Mouse (Mus musculus) T-helper 2 cell (primary cell): ENCODE results near the gene Svs4.
"Not testable (repeated sequence)": the region's sequence is repeated elsewhere in the genome, so short reads cannot be mapped to it uniquely, and the experiment has no call there.

ENCODE experiments used
- in situ Hi-C: fragments of 300-600 bp; cut with MboI, MseI; formaldehyde crosslinking; loops from one replicate; pipeline ENCODE4 v1.15.1; 2025; ENCODE audit warnings: high pct_unique_total_duplicates

Svs4 gene

DNA sequence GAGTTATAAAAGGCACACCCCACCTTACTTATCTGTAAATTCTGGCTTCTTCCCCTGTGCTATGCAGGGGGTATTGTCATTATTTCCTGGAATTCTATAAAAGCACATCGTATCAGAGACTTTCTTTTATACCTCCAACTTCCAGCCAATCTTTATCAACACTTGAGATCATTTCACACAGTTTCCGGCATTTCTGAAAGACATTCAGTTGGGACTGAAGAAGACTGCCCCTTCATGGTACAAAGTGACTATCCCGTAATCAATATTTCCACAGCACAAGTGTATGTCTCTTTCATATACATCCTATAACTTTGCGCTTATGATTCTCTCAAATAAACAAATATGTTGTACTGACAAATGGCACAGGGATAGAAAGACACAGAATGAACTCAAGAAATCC is at the start of gene Svs4:
Gene Svs4 (minus strand): TSS at position 101 of the 400 bp plus-strand sequence.
- in situ Hi-C loops: no loop called here

DNA sequence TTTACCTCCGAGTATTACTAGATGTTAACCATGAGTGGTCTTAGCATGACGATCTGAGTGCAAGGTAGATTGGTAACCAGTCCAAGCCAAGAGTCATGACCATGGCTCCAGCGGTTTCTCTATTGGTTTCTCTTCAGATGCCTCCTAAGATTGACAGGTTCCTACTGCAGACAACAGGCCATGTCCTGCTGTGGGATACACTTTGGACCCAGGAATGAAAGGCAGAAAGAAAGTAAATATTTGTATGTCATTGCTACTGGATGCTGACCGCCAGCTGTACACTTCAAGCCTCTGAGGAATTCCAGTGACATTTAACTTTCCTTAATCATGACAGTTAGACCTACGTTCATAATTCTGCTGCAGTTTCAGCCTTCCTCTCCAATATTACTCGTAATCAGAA is 42.7 kb upstream of the Svs4 start:
- in situ Hi-C loops: no loop called here

DNA sequence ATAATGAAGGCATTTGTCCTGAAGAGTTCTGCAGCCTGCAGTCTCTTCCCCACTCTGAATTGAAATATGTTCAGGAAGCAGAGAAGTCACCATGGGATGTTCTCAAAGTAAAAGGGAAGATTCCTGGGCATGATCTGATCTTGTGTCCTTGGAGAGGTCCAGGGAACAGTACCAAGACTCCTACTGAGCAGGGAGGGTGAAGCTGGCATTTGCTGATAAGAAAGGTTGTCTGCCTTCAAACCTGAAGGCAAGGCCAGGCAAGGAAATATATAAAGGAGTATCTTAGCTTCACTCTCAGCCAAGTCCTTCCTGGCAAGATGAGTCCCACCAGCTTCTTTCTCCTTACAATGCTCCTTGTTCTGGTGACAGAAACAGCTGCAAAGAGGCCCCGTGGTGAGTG is 38.2 kb upstream of the Svs4 start, which contains the start of gene Svs6:
Gene Svs6 (plus strand): TSS at position 301 of the 400 bp plus-strand sequence.
- in situ Hi-C loops: not testable (repeated sequence)

DNA sequence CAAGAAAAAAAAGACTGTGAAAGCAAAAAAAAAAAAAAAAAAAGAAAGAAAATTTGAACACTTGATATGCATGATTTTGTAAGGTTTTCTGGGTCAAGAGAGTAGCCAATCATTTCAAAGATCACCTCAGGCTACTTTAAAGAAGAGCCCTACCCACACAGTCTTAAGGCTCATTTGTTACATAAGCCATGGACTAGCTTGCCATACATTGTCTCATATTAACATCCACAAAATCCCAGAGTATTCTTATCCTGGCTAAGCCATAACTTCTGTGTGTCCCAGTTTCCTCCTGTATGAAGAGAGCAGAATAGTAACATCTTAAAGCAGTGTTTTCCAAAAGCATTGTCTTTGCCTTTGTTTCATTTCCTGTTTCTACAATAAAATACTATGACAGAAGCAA is 37.2 kb upstream of the Svs4 start:
- in situ Hi-C loops: not testable (repeated sequence)

DNA sequence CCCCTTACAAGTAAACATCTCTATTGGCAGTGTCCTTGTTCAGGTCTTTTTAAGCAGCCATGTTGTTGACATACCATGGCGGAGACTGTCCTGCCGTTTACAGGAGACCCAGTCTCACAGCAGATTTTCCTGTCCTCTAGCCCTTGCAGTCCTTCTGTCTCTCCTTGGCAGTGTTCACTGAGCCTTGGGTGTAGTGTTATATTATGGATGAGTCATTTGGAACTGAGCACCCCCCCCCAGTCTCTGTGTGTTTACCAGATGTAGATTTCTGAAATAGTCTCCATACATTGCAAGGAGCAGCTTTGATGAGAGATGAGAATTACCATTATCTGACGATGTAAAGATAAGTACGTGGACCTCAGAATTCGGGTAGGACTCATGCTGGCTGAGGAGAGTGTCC is 34.3 kb upstream of the Svs4 start:
- in situ Hi-C loops: no loop called here

DNA sequence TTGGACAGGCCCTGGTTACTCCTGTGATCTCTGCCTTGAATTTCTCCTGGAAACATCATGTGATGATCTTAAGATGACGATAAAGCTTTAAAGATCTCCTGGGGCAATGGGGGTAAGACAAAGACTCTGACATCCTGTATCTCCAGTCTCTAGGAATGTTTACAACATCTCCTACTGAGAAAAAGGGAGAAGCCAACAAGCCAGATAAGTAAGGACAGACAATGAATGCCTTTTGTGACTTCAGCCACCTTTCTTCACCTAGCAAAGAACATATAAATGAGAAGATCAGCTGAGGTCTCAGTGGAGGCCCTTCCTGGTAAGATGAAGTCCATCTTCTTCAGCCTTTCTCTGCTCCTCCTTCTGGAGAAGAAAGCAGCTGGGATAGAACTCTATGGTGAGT is 10.7 kb upstream of the Svs4 start, which contains the start of gene Svs3a:
Gene Svs3a (plus strand): TSS at position 301 of the 400 bp plus-strand sequence.
- in situ Hi-C loops: not testable (repeated sequence)

DNA sequence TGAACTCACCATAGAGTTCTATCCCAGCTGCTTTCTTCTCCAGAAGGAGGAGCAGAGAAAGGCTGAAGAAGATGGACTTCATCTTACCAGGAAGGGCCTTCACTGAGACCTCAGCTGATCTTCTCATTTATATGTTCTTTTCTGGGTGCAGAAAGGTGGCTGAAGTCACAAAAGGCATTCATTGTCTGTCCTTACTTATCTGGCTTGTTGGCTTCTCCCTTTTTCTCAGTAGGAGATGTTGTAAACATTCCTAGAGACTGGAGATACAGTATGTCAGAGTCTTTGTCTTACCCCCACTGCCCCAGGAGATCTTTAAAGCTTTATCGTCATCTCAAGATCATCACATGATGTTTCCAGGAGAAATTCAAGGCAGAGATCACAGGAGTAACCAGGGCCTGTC is 21.7 kb downstream of the Svs4 start, which contains the start of gene Svs3b:
Gene Svs3b (minus strand): TSS at position 101 of the 400 bp plus-strand sequence.
- in situ Hi-C loops: not testable (repeated sequence)

DNA sequence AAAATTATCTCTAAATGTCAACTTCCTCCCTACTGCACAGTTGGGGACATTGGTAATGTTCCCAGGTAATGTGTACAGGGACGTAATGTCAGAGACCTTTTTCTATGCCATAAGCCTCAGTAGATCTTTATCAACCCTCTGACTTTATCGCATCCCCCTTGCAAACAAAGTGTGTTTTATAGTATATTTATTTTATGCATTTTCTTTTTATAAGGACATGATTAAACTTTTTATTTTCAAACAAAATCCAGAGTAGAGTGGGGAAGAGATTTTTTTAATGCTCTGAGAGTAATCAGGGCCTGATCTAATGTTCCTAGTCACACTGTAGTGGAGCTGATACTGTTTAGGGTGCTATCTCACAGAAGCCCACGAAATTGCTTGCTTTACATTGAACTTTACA is 39.9 kb downstream of the Svs4 start, which contains the start of gene Svs2:
Gene Svs2 (minus strand): TSS at position 101 of the 400 bp plus-strand sequence.
- in situ Hi-C loops: no loop called here

DNA sequence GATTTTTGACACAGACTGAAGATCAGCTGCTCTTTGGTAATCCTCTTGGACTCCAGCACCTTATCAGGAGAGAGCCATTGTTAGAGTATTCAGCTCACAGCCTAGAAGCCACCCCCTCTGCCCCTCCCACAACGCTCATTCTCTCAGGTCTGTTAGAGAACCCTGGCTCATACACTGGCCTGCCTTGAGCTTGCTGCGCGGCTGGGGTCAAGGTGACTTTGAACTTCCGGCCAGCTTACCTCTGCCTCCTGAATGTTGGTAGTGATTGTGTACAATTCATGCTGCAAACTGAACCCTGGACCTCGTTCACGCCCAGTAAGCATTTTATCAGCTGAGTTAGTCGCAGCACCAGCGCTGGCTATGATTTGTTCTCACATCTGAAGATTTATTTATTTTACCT is 45.6 kb downstream of the Svs4 start:
- in situ Hi-C loops: no loop called here

DNA sequence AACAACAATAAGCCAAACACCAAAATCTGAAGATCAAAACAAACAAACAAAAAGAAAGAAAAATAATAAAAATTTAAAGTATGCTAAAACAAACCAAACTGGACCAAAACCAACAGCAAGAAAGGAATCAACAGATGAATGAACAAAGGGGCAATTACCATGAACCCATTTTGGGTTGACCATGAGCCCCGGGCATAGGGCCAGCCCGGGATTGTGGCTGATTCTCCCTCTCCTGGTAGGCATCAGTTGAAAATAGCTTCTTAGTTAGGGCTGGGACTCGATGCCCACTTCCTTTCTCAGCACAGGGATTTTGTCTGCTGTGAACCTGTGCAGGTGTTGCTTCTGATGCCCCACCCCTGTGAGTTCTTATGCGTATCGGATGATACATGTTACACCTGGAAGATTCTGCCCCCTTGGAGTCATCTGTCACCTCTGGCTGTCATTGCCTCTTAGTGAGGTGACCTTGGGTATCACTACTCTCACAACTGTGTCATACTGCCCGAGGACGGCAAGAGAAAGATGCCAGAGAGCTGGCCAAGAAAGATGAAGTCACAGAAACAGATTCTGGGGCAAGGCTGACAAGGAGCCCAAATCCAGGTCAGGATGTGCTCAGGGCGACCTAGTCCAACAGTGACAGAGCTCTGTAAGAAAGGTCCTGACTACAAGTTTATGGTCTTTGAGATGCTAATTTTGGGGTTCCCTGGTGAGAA is 49.7 kb downstream of the Svs4 start:
- in situ Hi-C loops: no loop called here
